Mouse (Mus musculus) embryonic facial prominence, embryonic 10.5 days (tissue): Measurements from ENCODE around the gene N4bp2. TPM values are rescaled to one million over a fixed set of nuclear protein-coding genes. Genes with fewer than 3 reads are reported as not detected.
"Not testable (repeated sequence)": the region's sequence is repeated elsewhere in the genome, so short reads cannot be mapped to it uniquely, and the experiment has no call there.

Experiments used
- DNase-seq: peaks from one replicate; pipeline ENCODE4 v3.0.0-alpha.2; 2017; ENCODE audit warnings: low spot score
- H3K27ac ChIP-seq: fragments of 300-500 bp; sonication (generic); replicated peaks from 2 replicates; pipeline ENCODE4 v1.5.1; 2016; ENCODE audit warnings: mild to moderate bottlenecking
- H3K27me3 ChIP-seq: fragments of 300-500 bp; sonication (generic); replicated peaks from 2 replicates; pipeline ENCODE4 v1.6.1; 2016; ENCODE audit warnings: low read depth, mild to moderate bottlenecking; ENCODE audit not compliant: poor library complexity, severe bottlenecking
- H3K36me3 ChIP-seq: fragments of 300-500 bp; sonication (generic); replicated peaks from 2 replicates; pipeline ENCODE4 v1.6.1; 2016; ENCODE audit warnings: mild to moderate bottlenecking, moderate library complexity
- H3K4me1 ChIP-seq: fragments of 300-500 bp; sonication (generic); 2 replicates; pipeline ENCODE4 v1.6.1; 2016
- H3K4me3 ChIP-seq: fragments of 300-500 bp; sonication (generic); 2 replicates; pipeline ENCODE4 v1.5.1; 2016; ENCODE audit warnings: mild to moderate bottlenecking, moderate library complexity
- H3K9me3 ChIP-seq: fragments of 300-500 bp; sonication (generic); 2 replicates; pipeline ENCODE4 v1.6.1; 2016; ENCODE audit warnings: mild to moderate bottlenecking
- WGBS: fragments of 180-500 bp; shearing (Covaris S2); methylation state at CpG from one replicate; pipeline ENCODE4 v1.1.7; 2016; 5-methylcytosine and 5-hydroxymethylcytosine counted together
- polyA plus RNA-seq: library from polyadenylated mRNA; unstranded; fragments of >200 nt; fragmentation: Nextera tagmentation; extraction: Ambion mirVana; gene quantifications from 2 replicates; pipeline ENCODE4 v1.2.1, GENCODE M21; 2016

The N4bp2 gene
- polyA plus RNA-seq = 37.0 and 37.5 TPM in 2 replicates

DNA sequence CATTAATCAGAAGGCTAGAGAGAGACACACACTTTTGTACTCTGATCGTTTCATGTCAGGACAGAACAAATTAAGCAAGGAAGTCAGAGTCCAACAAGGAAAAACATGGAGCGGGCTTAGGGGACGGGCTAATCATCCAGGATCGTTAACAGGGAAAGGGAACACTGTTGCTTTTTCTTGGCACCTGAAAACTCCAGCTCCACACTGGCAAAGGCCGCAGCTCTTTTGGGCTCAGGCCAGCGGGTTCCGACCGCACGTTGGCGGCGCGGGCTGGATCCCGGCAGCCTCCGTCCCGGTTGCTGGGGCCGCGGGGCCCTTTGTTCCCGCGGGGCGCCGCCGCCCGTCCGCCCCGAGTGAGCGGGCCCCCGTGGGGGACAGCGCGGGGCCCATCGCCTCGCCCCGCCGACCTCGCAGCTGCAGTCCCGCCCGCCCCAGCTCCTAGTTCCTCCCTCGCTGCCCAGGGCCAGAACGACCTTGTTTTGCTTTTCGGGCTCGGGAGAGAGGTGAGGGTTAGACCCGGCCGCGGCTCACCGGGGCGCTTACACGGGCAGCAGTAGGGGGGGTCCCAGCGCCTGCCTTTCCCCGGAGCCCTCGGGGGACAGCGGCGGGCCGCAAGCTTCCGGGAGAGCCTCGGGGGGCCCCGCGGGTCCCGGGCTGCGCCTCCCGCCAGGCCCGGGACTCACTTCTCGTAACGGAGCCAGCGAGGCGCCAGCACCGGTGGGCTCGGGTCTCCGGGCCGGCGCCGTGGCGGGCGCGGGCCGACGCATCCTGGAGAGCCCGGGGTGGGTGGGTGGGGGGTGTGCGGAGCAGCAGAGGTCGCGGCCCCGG, at the start of gene N4bp2:
TSS of gene N4bp2 (plus strand) at position 434 of the 828 bp plus-strand sequence.
- peaks cover 14% of the 10 kb centered on the region for H3K36me3 ChIP-seq
- WGBS = under 1% methylated on average over 80 of the region's 80 CpGs
- peak within 1 kb of the TSS; percentile 99 for H3K27ac ChIP-seq
- H3K4me3 ChIP-seq = peak within 1 kb of the TSS; percentile 83
- DNase-seq = peak; percentile 81
- H3K4me1 ChIP-seq = peaks cover 11% of the 10 kb centered on the region
- no peaks in the 10 kb centered on the region for H3K27me3 ChIP-seq
- no peaks in the 10 kb centered on the region for H3K9me3 ChIP-seq

DNA sequence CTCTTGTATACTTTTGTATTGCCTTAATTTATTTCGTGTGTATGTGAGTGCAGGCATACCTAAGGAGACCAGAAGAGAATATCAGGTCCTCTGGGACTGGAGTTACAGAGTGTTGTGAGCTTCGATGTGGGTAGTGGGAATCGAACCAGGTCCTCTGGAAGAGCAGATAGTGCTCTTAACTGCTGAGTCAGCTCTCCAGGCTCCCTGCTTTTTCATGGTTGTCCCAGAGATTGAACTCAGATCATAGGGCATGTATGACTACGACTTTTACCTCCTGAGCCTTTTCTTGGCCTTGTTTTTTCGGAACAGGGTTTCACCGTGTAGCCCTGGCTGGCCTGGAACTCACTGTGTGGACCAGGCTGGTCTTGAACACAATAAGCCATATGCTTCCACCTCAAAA, 48.2 kb upstream of the N4bp2 start:
- no peaks in the 10 kb centered on the region for H3K27me3 ChIP-seq
- no peaks in the 10 kb centered on the region for H3K9me3 ChIP-seq
- no peaks in the 10 kb centered on the region for H3K4me1 ChIP-seq
- DNase-seq = no peak
- WGBS = 92% methylated on average over 6 of the region's 6 CpGs
- H3K4me3 ChIP-seq = no peak overlapping the region
- no peaks in the 10 kb centered on the region for H3K36me3 ChIP-seq
- no peak overlapping the region for H3K27ac ChIP-seq

DNA sequence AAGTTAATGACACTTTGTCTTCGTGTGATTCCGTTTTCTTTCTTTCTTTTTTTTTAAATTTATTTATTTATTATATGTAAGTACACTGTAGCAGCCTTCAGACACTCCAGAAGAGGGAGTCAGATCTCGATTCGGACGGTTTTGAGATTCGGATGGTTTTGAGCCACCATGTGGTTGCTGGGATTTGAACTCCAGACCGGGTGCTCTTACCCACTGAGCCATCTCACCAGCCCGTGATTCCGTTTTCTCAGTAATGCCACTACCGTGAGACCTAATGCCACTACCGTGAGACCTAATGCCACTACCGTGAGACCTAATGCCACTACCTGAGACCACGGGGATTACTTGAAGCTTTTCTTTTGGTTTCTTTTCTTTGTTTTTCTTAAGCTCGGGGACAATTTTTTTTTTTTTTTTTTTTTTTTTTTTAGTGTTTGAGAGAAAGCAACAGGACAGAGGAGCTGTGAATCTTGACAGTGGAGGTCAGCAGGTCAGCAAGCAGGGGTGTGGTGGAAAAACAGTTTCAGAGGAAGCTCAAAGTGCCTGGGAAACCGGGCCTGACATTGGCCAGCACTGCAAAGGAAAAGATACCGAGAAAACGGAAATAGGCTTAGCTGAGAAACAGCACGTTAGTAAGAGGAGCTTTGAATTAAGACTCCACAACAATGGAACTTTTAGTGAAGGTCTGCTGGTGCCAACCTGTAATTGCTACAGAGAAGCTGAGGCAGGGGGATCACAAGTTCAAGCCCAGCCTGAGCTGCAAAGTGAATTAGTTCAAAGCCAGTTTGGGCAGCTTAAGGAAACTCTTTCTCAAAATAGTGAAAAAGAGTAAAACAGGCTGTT, 46.0 kb upstream of the N4bp2 start:
- H3K9me3 ChIP-seq = no peaks in the 10 kb centered on the region
- no peak overlapping the region for H3K4me3 ChIP-seq
- 86% methylated on average over 18 of the region's 18 CpGs for WGBS
- no peaks in the 10 kb centered on the region for H3K36me3 ChIP-seq
- H3K27ac ChIP-seq = no peak overlapping the region
- H3K27me3 ChIP-seq = no peaks in the 10 kb centered on the region
- no peak for DNase-seq
- H3K4me1 ChIP-seq = no peaks in the 10 kb centered on the region

DNA sequence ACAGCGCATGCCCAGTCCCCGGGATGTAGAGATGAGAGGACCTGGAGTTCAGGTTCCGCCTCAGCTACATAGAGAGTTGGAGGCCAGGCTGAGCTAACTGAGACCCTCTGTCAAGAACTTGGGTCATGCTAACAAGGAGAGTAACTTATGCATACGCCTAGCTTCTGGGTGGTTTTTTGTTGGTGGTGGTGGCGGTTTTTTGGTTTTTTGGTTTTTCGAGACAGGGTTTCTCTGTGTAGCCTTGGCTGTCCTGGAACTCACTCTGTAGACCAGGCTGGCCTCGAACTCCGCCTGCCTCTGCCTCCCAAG, 45.5 kb upstream of the N4bp2 start:
- not testable (repeated sequence) for H3K4me1 ChIP-seq, H3K9me3 ChIP-seq, H3K27ac ChIP-seq, DNase-seq, H3K4me3 ChIP-seq, H3K27me3 ChIP-seq, H3K36me3 ChIP-seq
- WGBS = 95% methylated on average over 8 of the region's 8 CpGs

DNA sequence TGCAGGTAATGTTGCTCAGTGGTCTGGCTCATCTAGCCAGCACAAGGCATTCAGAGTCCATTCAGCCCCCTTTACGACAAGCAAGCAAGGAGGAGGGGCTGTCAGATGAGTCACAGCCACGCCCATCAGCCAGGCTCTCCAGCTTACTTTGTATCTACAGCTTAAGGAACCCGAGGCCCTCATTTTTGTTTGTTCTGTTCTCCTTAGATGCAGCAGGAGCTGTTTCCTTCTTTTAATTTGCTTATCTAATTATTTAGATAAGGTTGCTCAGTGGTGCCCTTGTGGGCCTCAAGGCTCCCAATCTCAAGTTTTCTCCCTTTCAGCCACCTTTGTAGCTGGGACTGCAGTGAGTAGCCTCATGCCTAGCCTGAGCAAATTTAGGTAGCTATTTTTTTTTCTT, 45.0 kb upstream of the N4bp2 start:
- Histone ChIP-seq H3K9me3 (no peaks in the 10 kb centered on the region), H3K27me3 (no peaks in the 10 kb centered on the region), H3K27ac (no peak overlapping the region), H3K4me3 (no peak overlapping the region), H3K36me3 (no peaks in the 10 kb centered on the region), H3K4me1 (no peaks in the 10 kb centered on the region)
- no peak for DNase-seq
- 41% methylated on average over 3 of the region's 3 CpGs for WGBS

DNA sequence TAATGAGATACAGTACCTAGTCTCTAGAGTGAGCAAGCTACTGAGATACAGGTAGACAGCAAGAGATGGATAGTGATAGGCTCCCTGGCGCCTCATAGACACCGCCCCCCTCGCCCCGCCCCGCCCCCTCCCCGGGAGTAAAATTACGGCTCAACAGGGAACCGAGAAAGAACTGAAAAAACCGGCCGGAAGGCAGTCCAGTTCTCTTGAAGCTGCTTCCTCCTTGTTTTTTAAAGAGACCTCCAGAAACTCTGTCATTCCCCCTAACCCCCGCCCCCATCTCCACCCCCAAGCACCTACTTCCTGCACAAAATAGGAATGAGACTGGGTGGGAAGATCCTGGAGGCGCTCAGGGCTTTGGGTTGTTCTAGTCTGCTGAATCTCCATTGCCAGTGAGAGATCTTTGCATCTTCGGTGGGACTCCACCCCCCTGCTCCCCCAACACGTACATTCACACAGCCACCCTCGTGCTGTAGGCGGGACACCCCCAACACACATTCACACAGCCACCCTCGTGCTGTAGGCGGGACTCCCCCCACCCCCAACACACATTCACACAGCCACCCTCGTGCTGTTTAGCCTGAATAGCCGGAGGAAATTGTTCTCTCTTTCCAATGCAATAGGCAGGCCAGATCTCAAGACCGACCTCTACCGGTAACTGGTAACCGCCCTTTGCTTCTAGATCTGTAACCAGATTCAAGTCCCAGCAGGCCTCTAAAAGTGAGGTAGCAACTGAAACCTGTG, 38.8 kb upstream of the N4bp2 start:
- H3K4me1 ChIP-seq = peaks cover 15% of the 10 kb centered on the region
- peak overlapping the region; percentile 90 for H3K27ac ChIP-seq
- 2% methylated on average over 23 of the region's 23 CpGs for WGBS
- H3K27me3 ChIP-seq = no peaks in the 10 kb centered on the region
- H3K36me3 ChIP-seq = no peaks in the 10 kb centered on the region
- H3K4me3 ChIP-seq = peak overlapping the region; percentile 59
- DNase-seq = peak; percentile 83
- H3K9me3 ChIP-seq = no peaks in the 10 kb centered on the region

DNA sequence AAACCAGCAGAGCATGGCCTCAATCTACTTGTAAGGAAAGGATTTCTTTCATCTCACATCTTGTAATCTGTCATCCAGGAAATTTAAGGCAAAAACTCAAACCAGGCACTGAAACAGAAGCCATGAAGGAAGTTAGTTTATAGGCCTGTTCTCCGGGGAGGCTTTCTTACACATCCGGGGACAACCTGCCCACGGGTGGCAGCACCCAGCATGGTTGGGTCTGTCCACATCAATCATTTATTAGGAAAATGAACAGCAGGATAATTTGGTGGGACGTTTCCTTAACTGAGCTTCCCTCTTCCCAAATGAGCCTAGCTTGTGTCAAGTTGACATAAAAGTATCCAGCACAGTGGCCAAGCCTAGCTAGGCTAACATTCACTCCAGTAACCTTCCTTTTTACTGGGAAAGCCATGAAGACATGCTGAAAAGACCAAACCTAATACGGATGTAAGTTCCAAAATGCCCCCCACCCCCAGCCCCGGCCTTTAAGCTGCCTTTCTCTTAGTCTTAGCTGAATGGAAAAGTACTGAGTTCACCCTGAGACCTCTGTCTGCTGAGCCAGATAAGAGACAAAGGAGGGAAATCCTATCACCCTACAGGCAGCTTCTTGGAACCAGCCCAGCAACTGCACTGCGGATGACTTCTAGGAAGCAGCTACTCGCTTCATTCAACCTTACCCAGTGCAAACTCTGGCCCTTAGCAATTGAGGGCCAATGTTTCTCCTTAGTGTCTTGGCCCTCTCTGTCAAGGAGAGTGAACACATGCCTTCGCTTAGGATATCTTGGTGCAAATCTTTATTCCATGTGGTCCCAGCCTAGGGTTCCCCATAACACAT, 31.9 kb upstream of the N4bp2 start:
- WGBS = 67% methylated on average over 9 of the region's 9 CpGs
- H3K4me1 ChIP-seq = no peaks in the 10 kb centered on the region
- no peak overlapping the region for H3K4me3 ChIP-seq
- no peaks in the 10 kb centered on the region for H3K9me3 ChIP-seq
- no peaks in the 10 kb centered on the region for H3K27me3 ChIP-seq
- DNase-seq = no peak
- no peaks in the 10 kb centered on the region for H3K36me3 ChIP-seq
- H3K27ac ChIP-seq = peak overlapping the region; percentile 15; the same call in 1 of the 2 replicates

DNA sequence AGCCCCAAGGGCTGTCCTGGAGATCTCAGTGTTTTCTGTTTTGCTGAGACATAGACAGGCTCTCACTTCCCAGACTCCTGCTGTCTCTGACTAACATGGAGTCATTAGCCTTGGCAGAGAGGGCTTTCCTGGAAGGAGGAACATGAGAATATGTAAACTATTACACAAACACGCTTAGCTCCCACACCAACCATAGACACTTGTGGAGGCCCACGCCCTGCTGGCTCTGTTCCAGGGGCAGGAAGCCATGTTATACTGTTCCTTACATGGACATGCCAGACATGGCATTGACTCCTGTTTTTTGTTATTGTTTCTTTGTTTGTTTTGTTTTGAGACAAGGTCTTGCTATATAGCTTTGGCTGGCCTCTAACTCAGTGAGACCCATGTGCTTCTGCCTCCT, 27.7 kb upstream of the N4bp2 start:
- Histone ChIP-seq H3K4me3 (no peak overlapping the region), H3K4me1 (no peaks in the 10 kb centered on the region), H3K27ac (no peak overlapping the region), H3K9me3 (no peaks in the 10 kb centered on the region), H3K36me3 (no peaks in the 10 kb centered on the region), H3K27me3 (no peaks in the 10 kb centered on the region)
- WGBS = 94% methylated on average over 2 of the region's 2 CpGs
- no peak for DNase-seq

DNA sequence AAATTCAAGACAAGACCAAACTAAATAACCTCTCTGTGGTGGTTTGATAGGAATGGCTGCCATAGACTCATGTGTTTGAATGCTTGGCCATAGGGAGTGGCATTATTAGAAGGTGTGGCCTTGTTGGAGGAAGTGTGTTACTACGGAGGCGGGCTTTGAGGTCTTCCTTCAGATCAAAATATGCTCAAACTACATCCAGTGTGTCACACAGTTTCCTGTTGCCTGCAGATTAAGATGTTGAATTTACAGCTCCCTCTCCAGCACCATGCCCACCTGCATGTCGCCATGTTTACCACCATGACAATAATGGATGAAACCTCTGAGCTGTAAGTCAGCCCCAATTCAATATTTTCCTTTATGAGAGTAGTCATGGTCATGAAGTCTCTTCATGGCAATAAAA, 24.0 kb upstream of the N4bp2 start:
- Histone ChIP-seq H3K36me3 (no peaks in the 10 kb centered on the region), H3K4me1 (no peaks in the 10 kb centered on the region), H3K27ac (no peak overlapping the region), H3K4me3 (no peak overlapping the region), H3K9me3 (no peaks in the 10 kb centered on the region), H3K27me3 (no peaks in the 10 kb centered on the region)
- no peak for DNase-seq
- WGBS = 97% methylated on average over 3 of the region's 3 CpGs

DNA sequence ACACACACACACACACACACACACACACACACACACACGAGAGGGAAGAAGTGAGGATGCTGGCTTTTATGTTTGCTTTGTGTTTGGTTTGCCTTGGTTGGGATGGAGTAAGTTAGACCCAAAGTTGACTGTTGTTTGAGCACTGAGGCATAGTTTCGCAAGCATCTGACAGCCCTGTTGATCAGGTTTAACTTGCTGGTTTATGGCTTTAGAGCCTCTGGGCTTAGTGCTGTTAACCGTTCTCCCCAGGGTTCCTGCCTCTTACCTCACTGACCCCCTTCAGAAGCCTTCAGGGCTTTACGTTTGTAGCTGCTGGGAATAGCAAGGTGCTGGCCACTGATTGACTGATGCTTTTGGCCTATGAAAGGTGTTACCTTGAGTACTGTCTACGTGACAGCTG, 16.4 kb upstream of the N4bp2 start:
- Histone ChIP-seq H3K9me3 (no peaks in the 10 kb centered on the region), H3K4me1 (peaks cover 7% of the 10 kb centered on the region), H3K4me3 (no peak overlapping the region), H3K27ac (no peak overlapping the region), H3K27me3 (no peaks in the 10 kb centered on the region), H3K36me3 (no peaks in the 10 kb centered on the region)
- DNase-seq = no peak
- WGBS = 79% methylated on average over 5 of the region's 5 CpGs

DNA sequence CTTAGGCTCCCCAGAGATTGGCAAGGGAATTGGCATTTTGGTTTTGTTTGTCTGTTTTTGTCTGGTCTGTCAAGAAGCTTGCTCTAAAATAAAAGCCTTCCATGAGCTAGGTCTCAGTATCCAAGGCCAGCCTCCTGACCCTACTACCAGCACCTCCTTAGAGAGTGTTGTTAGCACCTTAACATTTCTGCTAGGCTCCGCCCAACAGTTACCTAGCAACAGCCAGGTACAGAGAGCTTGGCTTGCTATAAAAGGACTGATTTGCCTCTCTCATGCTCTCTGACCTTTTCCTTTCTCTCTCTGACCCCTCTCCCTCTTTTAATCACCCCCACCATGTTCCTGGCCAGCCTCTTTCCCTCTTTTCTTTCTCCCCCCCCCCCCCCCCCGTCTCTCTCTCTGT, 14.9 kb upstream of the N4bp2 start:
- Histone ChIP-seq H3K27me3 (no peaks in the 10 kb centered on the region), H3K4me3 (no peak overlapping the region), H3K27ac (no peak overlapping the region), H3K36me3 (no peaks in the 10 kb centered on the region), H3K4me1 (peaks cover 7% of the 10 kb centered on the region), H3K9me3 (no peaks in the 10 kb centered on the region)
- 59% methylated on average over 2 of the region's 2 CpGs for WGBS
- no peak for DNase-seq

DNA sequence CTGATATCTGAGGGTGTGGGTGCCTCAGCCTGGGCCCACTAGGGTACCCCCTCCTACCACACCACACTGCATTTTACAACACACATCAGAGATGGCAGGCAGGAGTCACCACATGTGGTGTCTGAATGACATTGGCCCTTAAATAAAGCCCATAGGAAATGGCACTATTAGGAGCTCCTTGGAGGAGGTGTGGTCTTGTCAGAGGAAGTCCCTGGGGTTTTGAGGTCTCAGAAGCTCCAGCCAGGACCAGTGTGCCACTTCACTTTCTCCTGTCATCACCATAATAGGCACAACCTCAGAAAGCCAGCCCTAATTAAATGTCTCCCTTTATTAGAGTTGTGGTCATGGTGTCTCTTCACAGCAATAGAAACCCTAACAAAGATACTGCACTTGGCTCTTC, 14.4 kb upstream of the N4bp2 start:
- no peaks in the 10 kb centered on the region for H3K27me3 ChIP-seq
- H3K27ac ChIP-seq = no peak overlapping the region
- peaks cover 7% of the 10 kb centered on the region for H3K4me1 ChIP-seq
- no peak for DNase-seq
- no peaks in the 10 kb centered on the region for H3K36me3 ChIP-seq
- H3K9me3 ChIP-seq = no peaks in the 10 kb centered on the region
- no peak overlapping the region for H3K4me3 ChIP-seq
